Mouse (Mus musculus) neutrophil, adult 5-6 weeks (primary cell): ENCODE measurements around the gene Gm2056. TPM values are rescaled to one million over a fixed set of nuclear protein-coding genes. Genes with fewer than 3 reads are reported as not detected.
"Not testable (repeated sequence)": the region's sequence is repeated elsewhere in the genome, so short reads cannot be mapped to it uniquely, and the experiment has no call there.

Source experiments
- ATAC-seq: fragments of 151-379, 151-347 bp; 2 replicates; pipeline ENCODE4 v1.8.0; 2017; ENCODE audit warnings: mild to moderate bottlenecking, moderate TSS enrichment; ENCODE audit not compliant: insufficient number of reproducible peaks, poor library complexity, low FRiP score, severe bottlenecking; ENCODE audit errors: extremely low read depth
- total RNA-seq: library from RNA; stranded (forward); fragments of 200-1000 nt; gene quantifications from 2 replicates; pipeline ENCODE4 v1.2.3, GENCODE M21; 2017

Gm2056 gene
- total RNA-seq: not detected in 2 replicates

DNA sequence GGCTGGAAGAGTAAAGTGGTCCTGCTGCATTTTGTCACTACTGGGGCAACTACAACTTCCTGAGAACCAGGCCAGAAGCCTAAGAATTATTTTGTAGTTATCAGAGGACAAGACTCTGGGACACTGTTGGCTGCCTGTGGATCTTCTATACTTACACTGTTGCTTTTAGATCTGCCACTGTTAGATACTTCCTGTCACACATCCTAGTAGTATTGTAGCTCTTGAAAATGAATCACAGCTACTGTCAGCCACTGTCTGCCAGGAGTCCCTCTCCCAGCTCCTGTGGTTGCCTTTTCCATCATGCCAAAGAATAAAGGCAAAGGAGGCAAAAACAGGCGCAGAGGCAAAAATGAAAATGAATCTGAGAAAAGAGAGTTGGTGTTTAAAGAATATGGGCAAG is at the start of gene Gm2056:
Gene Gm2056 (plus strand): TSS at position 301 of the 400 bp plus-strand sequence.
- ATAC-seq: not testable (repeated sequence)

DNA sequence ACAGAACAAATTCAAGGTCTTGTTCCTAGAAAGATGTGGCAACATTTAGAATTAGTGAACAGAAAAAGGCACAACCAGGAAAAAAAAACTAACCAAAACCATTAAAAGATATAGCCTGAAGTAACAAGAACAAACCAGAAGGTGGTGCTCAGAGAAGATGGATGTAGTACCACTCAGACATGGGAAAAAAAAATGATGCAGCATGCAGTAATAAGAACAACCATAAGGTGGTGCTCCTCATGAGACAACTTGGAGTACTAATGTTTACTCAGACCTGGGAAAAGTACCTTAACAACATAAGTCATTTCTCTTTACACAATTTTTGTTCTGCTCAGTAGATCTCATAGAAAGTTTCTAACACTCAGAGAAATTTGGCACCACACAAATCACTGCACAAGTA is 42.8 kb upstream of the Gm2056 start:
- ATAC-seq: not testable (repeated sequence)

DNA sequence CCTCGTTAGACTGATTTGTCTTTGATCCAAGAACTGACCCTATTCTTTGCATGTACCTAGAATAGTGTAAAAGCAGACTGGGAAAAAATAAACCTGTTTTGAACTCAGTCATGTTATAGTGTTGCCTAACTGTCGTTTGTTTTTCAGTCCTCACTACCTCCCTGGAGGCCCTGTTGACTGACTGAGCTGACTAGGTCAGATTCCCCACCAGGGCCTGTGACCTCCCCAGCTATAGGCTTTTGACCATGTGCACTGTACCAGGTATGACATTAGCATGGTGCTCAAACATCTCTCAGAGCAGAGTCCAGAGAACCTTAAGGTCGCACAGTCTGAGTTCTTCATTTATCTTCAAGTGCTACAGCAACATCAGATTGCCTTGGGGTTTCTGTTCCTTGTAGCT is 22.7 kb upstream of the Gm2056 start:
- ATAC-seq: not testable (repeated sequence)

DNA sequence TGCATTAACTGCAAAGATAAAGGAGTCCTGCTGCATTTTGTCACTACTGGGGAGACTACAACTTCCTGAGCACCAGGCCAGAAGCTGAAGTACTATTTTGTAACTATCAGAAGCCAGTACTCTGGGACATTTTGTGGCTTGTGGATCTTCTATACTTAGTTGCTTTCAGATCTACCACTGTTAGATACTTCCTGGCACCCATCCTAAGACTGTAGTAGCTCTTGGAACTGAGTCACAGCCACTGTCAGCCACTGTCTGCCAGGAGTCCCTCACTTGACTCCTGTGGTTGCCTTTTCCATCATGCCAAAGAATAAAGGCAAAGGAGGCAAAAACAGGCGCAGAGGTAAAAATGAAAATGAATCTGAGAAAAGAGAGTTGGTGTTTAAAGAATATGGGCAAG is 15.3 kb upstream of the Gm2056 start, which contains the start of gene Gm2075:
Gene Gm2075 (plus strand): TSS at position 301 of the 400 bp plus-strand sequence.
- not testable (repeated sequence) for ATAC-seq

DNA sequence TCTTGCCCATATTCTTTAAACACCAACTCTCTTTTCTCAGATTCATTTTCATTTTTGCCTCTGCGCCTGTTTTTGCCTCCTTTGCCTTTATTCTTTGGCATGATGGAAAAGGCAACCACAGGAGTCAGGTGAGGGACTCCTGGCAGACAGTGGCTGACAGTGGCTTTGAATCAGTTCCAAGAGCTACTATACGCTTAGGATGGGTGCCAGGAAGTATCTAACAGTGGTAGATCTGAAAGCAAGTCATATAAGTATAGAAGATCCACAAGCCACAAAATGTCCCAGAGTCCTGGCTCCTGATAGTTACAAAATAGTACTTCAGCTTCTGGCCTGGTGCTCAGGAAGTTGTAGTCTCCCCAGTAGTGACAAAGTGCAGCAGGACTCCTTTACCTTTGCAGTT is 8.1 kb upstream of the Gm2056 start, which contains the start of gene Gm6803:
Gene Gm6803 (minus strand): TSS at position 101 of the 400 bp plus-strand sequence.
- ATAC-seq: not testable (repeated sequence)

DNA sequence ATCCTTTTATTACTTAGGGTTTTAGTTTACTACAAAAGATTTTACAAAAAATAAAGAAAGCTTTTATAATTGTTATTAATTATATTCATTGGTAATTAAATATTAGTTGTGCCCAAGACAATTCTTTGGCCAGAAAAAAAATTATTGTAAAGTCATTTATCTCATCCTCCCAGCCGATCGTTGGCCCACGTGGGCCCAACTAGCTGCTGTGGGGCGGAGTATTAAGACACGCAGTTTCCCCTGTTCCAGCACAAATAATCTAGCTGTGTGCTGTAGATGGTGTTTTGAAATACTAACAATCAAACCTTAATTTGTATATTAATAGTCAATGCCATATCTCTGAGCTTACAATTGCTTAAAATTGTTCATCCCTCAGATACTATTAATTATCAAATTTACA is 5.4 kb downstream of the Gm2056 start:
- not testable (repeated sequence) for ATAC-seq

DNA sequence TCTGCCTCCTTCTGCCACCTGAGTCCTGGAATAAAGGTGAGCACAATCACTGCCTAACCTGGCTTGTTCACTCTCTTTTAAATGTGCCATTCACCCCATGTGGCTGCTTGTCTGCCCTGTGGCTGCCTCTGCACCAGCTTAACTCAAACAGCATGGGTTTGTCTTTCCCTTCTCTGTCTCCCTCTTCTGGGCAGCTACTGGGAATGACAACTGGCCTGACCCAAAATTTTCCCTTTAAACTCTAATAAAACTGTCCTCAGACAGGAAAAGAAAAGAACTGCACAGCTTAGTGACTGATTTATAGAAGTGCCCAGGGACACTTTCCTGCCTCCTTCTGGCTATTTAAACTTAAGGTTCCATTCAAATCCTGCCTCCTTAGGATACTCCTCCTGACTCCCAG is 12.3 kb downstream of the Gm2056 start:
- not testable (repeated sequence) for ATAC-seq

DNA sequence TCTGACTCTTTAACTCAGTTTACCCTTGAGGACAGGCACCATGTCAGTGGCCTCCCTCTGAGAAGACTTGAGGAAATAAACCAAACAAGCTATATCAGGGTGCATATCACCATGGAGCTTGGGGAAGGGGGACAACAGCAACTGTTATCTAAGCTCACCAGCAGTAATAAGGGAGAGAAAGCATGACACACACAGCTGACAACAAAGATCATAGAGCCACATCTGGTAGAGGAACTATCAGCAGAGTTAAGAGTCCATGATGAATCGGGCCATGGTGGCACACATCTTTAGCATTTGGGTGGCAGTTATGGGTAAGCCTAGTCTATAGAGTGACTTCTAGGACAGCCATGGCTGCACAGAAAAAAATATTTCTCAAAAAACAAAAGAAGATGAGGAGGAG is 12.9 kb downstream of the Gm2056 start:
- not testable (repeated sequence) for ATAC-seq

DNA sequence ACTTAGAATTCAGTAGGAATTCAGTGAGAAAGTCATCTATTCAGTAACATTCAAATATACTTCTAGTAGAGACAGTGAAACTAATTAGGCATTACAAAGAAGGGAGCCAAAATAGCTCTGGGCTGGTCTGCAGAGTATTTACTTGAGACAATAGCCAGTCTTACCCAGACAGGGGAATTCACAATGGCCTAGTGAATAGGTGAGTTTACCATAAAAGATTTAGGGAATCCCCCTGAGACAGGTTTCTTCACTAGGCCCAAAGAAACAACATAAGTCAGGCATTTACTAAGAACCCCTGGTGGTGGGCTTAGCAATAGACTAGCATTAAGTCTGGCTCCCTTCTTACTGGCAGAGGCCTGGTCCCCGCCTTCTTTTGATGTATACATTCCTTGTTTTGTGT is 18.4 kb downstream of the Gm2056 start:
- ATAC-seq: not testable (repeated sequence)

Other genes with a start within 250 kb of the Gm2056 start
- gene Gm21936, start 231.5 kb upstream of the Gm2056 start, total RNA-seq: not detected in 2 replicates
- gene BB287469, start 210.4 kb upstream of the Gm2056 start, total RNA-seq: not detected in 2 replicates
- gene Gm2001, start 184.7 kb upstream of the Gm2056 start, total RNA-seq: not detected in 2 replicates
- gene Gm2016, start 152.9 kb upstream of the Gm2056 start, total RNA-seq: not detected in 2 replicates
- gene Gm2022, start 131.6 kb upstream of the Gm2056 start, total RNA-seq: not detected in 2 replicates
- gene Gm2035, start 107.1 kb upstream of the Gm2056 start, total RNA-seq: not detected in 2 replicates
- not detected in 2 replicates for gene Gm2042, start 72.9 kb upstream of the Gm2056 start, total RNA-seq
- gene Gm2075, start 15.2 kb upstream of the Gm2056 start, total RNA-seq: not detected in 2 replicates
- gene Gm6803, start 8.2 kb upstream of the Gm2056 start, total RNA-seq: not detected in 2 replicates
- gene Gm16368, start 56.7 kb downstream of the Gm2056 start, total RNA-seq: not detected in 2 replicates
- not detected in 2 replicates for gene Gm10436, start 155.1 kb downstream of the Gm2056 start, total RNA-seq
- gene Gm8332, start 223.1 kb downstream of the Gm2056 start, total RNA-seq: not detected in 2 replicates
- gene Gm5662, start 247.5 kb downstream of the Gm2056 start, total RNA-seq: not detected in 2 replicates